Mouse (Mus musculus) hindbrain, embryonic 13.5 days (tissue): ENCODE measurements at regions not wholly inside any gene's neighbourhood (a gene's known extent, or its start where the extent isn't known, plus 50 kb on each side); places are given as distances from the start of the nearest gene placed in this dataset.

ENCODE experiments used
- ATAC-seq: fragments of 200-750 bp; cut with Nextera tagmentation; 2 replicates; pipeline ENCODE4 v1.8.0; 2017; ENCODE audit warnings: moderate TSS enrichment; ENCODE audit not compliant: low FRiP score
- H3K27ac ChIP-seq: fragments of 300-500 bp; sonication (generic); 2 replicates; pipeline ENCODE4 v1.5.1; 2015; ENCODE audit warnings: inconsistent platforms, mild to moderate bottlenecking, moderate library complexity
- H3K27me3 ChIP-seq: fragments of 300-500 bp; sonication (generic); 2 replicates; pipeline ENCODE4 v1.6.1; 2015; ENCODE audit warnings: mild to moderate bottlenecking, inconsistent platforms
- H3K36me3 ChIP-seq: fragments of 300-500 bp; sonication (generic); 2 replicates; pipeline ENCODE4 v1.6.1; 2015; ENCODE audit warnings: mild to moderate bottlenecking, inconsistent platforms
- H3K4me1 ChIP-seq: fragments of 300-500 bp; sonication (generic); replicated peaks from 2 replicates; pipeline ENCODE4 v1.6.1; 2015; ENCODE audit warnings: inconsistent platforms
- H3K4me2 ChIP-seq: fragments of 300-500 bp; sonication (generic); 2 replicates; pipeline ENCODE4 v1.6.1; 2015; ENCODE audit warnings: inconsistent platforms, mild to moderate bottlenecking, moderate library complexity
- H3K4me3 ChIP-seq: fragments of 300-500 bp; sonication (generic); 2 replicates; pipeline ENCODE4 v1.5.1; 2015; ENCODE audit warnings: mild to moderate bottlenecking, inconsistent platforms
- H3K9ac ChIP-seq: fragments of 300-500 bp; sonication (generic); 2 replicates; pipeline ENCODE4 v1.6.1; 2015; ENCODE audit warnings: mild to moderate bottlenecking, inconsistent platforms
- H3K9me3 ChIP-seq: fragments of 300-500 bp; sonication (generic); 2 replicates; pipeline ENCODE4 v1.6.1; 2016; ENCODE audit warnings: inconsistent platforms
- WGBS: fragments of 180-500 bp; shearing (Covaris S2); methylation state at CpG from one replicate; pipeline ENCODE4 v1.1.7; 2015; 5-methylcytosine and 5-hydroxymethylcytosine counted together

- H3K4me1 ChIP-seq, result peaks cover 17% of the 10 kb centered on the region
- H3K27me3 ChIP-seq, result no peaks in the 10 kb centered on the region
- WGBS, result 14% methylated on average over 5 of the region's 5 CpGs
- H3K4me3 ChIP-seq, result no peak overlapping the region
- ATAC-seq, result no peak
- no peak overlapping the region for H3K27ac ChIP-seq
- no peak overlapping the region for H3K4me2 ChIP-seq
- H3K9ac ChIP-seq, result no peak overlapping the region
- no peaks in the 10 kb centered on the region for H3K9me3 ChIP-seq
- H3K36me3 ChIP-seq, result no peaks in the 10 kb centered on the region
Measured at GRCm38 (mm10) chr11:71636785-71637184, 112.9 kb upstream of the Wscd1 start.

- Histone ChIP-seq H3K27me3 (no peaks in the 10 kb centered on the region), H3K4me1 (0 out of 2 replicates have a peak, but pooled peaks cover 4% of the 10 kb centered on the region), H3K4me2 (no peak overlapping the region), H3K9me3 (no peaks in the 10 kb centered on the region), H3K36me3 (no peaks in the 10 kb centered on the region), H3K27ac (no peak overlapping the region), H3K9ac (no peak overlapping the region), H3K4me3 (no peak overlapping the region)
- ATAC-seq, result no peak
- 81% methylated on average over 5 of the region's 5 CpGs for WGBS
Measured at GRCm38 (mm10) chr11:71642886-71643285, 106.8 kb upstream of the Wscd1 start.

- Histone ChIP-seq H3K27ac (no peak overlapping the region), H3K27me3 (no peaks in the 10 kb centered on the region), H3K9ac (no peak overlapping the region), H3K4me3 (no peak overlapping the region), H3K4me1 (no peaks in the 10 kb centered on the region), H3K4me2 (no peak overlapping the region), H3K9me3 (no peaks in the 10 kb centered on the region), H3K36me3 (no peaks in the 10 kb centered on the region)
- no peak for ATAC-seq
- 89% methylated on average over 5 of the region's 5 CpGs for WGBS
Measured at GRCm38 (mm10) chr11:71651756-71652380, 97.9 kb upstream of the Wscd1 start.

- Histone ChIP-seq H3K36me3 (no peaks in the 10 kb centered on the region), H3K4me1 (no peaks in the 10 kb centered on the region), H3K9me3 (no peaks in the 10 kb centered on the region), H3K4me3 (no peak overlapping the region), H3K4me2 (no peak overlapping the region), H3K27me3 (no peaks in the 10 kb centered on the region), H3K27ac (no peak overlapping the region), H3K9ac (no peak overlapping the region)
- WGBS, result 76% methylated on average over 5 of the region's 5 CpGs
- ATAC-seq, result no peak
Measured at GRCm38 (mm10) chr11:71652381-71652775, 97.3 kb upstream of the Wscd1 start.

- 55% methylated on average over 2 of the region's 2 CpGs for WGBS
- H3K4me1 ChIP-seq, result no peaks in the 10 kb centered on the region
- no peak overlapping the region for H3K27ac ChIP-seq
- no peaks in the 10 kb centered on the region for H3K9me3 ChIP-seq
- no peaks in the 10 kb centered on the region for H3K36me3 ChIP-seq
- no peak for ATAC-seq
- no peak overlapping the region for H3K4me2 ChIP-seq
- H3K4me3 ChIP-seq, result no peak overlapping the region
- H3K9ac ChIP-seq, result no peak overlapping the region
- no peaks in the 10 kb centered on the region for H3K27me3 ChIP-seq
Measured at GRCm38 (mm10) chr11:71658346-71658745, 91.4 kb upstream of the Wscd1 start.

GRCm38 (mm10) chr11:71670111-71671050 lies 79.3 kb upstream of the Wscd1 start:
- peaks cover 24% of the 10 kb centered on the region for H3K4me1 ChIP-seq
- H3K27ac ChIP-seq, result peak overlapping the region; percentile 52; the same call in 1 of the 2 replicates
- H3K4me3 ChIP-seq, result no peak overlapping the region
- ATAC-seq, result 0 out of 2 replicates have a peak, but pooled peaks have one; percentile 13
- WGBS, result 61% methylated on average over 19 of the region's 19 CpGs
- 0 out of 2 replicates have a peak, but pooled peaks cover 3% of the 10 kb centered on the region for H3K27me3 ChIP-seq
- 0 out of 2 replicates have a peak overlapping the region, but pooled peaks have one; percentile 2 for H3K4me2 ChIP-seq
- H3K36me3 ChIP-seq, result no peaks in the 10 kb centered on the region
- H3K9ac ChIP-seq, result no peak overlapping the region
- H3K9me3 ChIP-seq, result no peaks in the 10 kb centered on the region

GRCm38 (mm10) chr11:71672171-71673050 lies 77.3 kb upstream of the Wscd1 start:
- WGBS, result 58% methylated on average over 8 of the region's 8 CpGs
- Histone ChIP-seq H3K4me2 (no peak overlapping the region), H3K4me1 (peaks cover 20% of the 10 kb centered on the region), H3K36me3 (no peaks in the 10 kb centered on the region), H3K9me3 (no peaks in the 10 kb centered on the region), H3K27me3 (no peaks in the 10 kb centered on the region), H3K9ac (no peak overlapping the region), H3K27ac (no peak overlapping the region), H3K4me3 (no peak overlapping the region)
- ATAC-seq, result no peak

- H3K4me1 ChIP-seq, result peaks cover 20% of the 10 kb centered on the region
- ATAC-seq, result peak; percentile 59; the same call in 1 of the 2 replicates
- no peaks in the 10 kb centered on the region for H3K9me3 ChIP-seq
- no peak overlapping the region for H3K4me2 ChIP-seq
- no peak overlapping the region for H3K27ac ChIP-seq
- whole genome bisulfite sequencing, result 40% methylated on average over 5 of the region's 5 CpGs
- no peaks in the 10 kb centered on the region for H3K27me3 ChIP-seq
- no peaks in the 10 kb centered on the region for H3K36me3 ChIP-seq
- H3K9ac ChIP-seq, result no peak overlapping the region
- no peak overlapping the region for H3K4me3 ChIP-seq
Measured at GRCm38 (mm10) chr11:71674319-71674718, 75.4 kb upstream of the Wscd1 start.

- Histone ChIP-seq H3K4me2 (no peak overlapping the region), H3K4me1 (peaks cover 9% of the 10 kb centered on the region), H3K9ac (no peak overlapping the region), H3K27me3 (no peaks in the 10 kb centered on the region), H3K36me3 (no peaks in the 10 kb centered on the region), H3K9me3 (no peaks in the 10 kb centered on the region), H3K27ac (no peak overlapping the region), H3K4me3 (no peak overlapping the region)
- no peak for ATAC-seq
- 48% methylated on average over 3 of the region's 3 CpGs for WGBS
Measured at GRCm38 (mm10) chr11:71675714-71676313, 73.9 kb upstream of the Wscd1 start.

GRCm38 (mm10) chr11:71697017-71697416 lies 52.7 kb upstream of the Wscd1 start:
- Histone ChIP-seq H3K4me3 (no peak overlapping the region), H3K27ac (no peak overlapping the region), H3K36me3 (no peaks in the 10 kb centered on the region), H3K4me1 (no peaks in the 10 kb centered on the region; the same call in 1 of the 2 replicates), H3K27me3 (no peaks in the 10 kb centered on the region), H3K9me3 (no peaks in the 10 kb centered on the region), H3K9ac (no peak overlapping the region), H3K4me2 (no peak overlapping the region)
- 66% methylated on average over 3 of the region's 3 CpGs for WGBS
- no peak for ATAC-seq

GRCm38 (mm10) chr11:71698836-71699235 lies 50.9 kb upstream of the Wscd1 start:
- Histone ChIP-seq H3K4me3 (no peak overlapping the region), H3K27me3 (no peaks in the 10 kb centered on the region), H3K36me3 (no peaks in the 10 kb centered on the region), H3K9ac (no peak overlapping the region), H3K4me2 (no peak overlapping the region), H3K27ac (no peak overlapping the region), H3K4me1 (no peaks in the 10 kb centered on the region; the same call in 1 of the 2 replicates), H3K9me3 (no peaks in the 10 kb centered on the region)
- WGBS, result 83% methylated on average over 4 of the region's 4 CpGs
- ATAC-seq, result no peak
